Mouse (Mus musculus): Measurements from ENCODE around the gene Cdh1. TPM values are rescaled to one million over a fixed set of nuclear protein-coding genes. Genes with fewer than 3 reads are reported as not detected.

The Cdh1 gene
- polyA plus RNA-seq, 1 experiment from 2014 or later: 6.4 TPM

GRCm38 (mm10) chr8:106712487-106712886, 109.3 kb downstream of the Cdh1 start:
- Histone ChIP-seq H3K9ac (ENCODE audit: low read length) (no peak overlapping the region), H3K4me1 (ENCODE audit: control insufficient read depth, insufficient read depth, low read length) (no peaks in the 10 kb centered on the region), H3K4me2 (no peak overlapping the region), H3K36me3 (ENCODE audit: control insufficient read depth, insufficient read depth, low read length) (no peaks in the 10 kb centered on the region), H3K9me3 (ENCODE audit: control insufficient read depth, low read length) (no peaks in the 10 kb centered on the region), H3K27ac (ENCODE audit: low read depth, low read length) (no peak overlapping the region), H3K4me3 (ENCODE audit: low read depth, low read length) (no peak overlapping the region), H3K27me3 (ENCODE audit: control insufficient read depth, insufficient read depth, low read length) (no peaks in the 10 kb centered on the region)
- DNase-seq (ENCODE audit: low spot score, missing footprints) (no peak), ATAC-seq (ENCODE audit: low FRiP score) (no peak)
- 78% methylated on average over 3 of the region's 3 CpGs for WGBS

GRCm38 (mm10) chr8:106714297-106714696, 111.1 kb downstream of the Cdh1 start:
- 79% methylated on average over 4 of the region's 4 CpGs for WGBS

GRCm38 (mm10) chr8:106718091-106718500, 114.9 kb downstream of the Cdh1 start:
- ATAC-seq (ENCODE audit: low FRiP score): peak; percentile 48; the same call in 1 of the 2 replicates
- Histone ChIP-seq H3K27me3 (ENCODE audit: control insufficient read depth, insufficient read depth, low read length) (peaks cover 8% of the 10 kb centered on the region), H3K4me1 (ENCODE audit: control insufficient read depth, insufficient read depth, low read length) (no peaks in the 10 kb centered on the region), H3K9ac (ENCODE audit: low read length) (no peak overlapping the region), H3K9me3 (ENCODE audit: control insufficient read depth, low read length) (no peaks in the 10 kb centered on the region), H3K36me3 (ENCODE audit: control insufficient read depth, insufficient read depth, low read length) (no peaks in the 10 kb centered on the region), H3K4me2 (no peak overlapping the region), H3K27ac (ENCODE audit: low read depth, low read length) (no peak overlapping the region), H3K4me3 (ENCODE audit: low read depth, low read length) (no peak overlapping the region)
- DNase-seq (ENCODE audit: low spot score, missing footprints): peak; percentile 90
- WGBS: 32% methylated on average over 17 of the region's 17 CpGs

More at GRCm38 (mm10) chr8:106714297-106714696, 111.1 kb downstream of the Cdh1 start:
- Histone ChIP-seq H3K27me3 (ENCODE audit: control insufficient read depth, insufficient read depth, low read length) (no peaks in the 10 kb centered on the region), H3K27ac (ENCODE audit: low read depth, low read length) (no peak overlapping the region), H3K4me1 (ENCODE audit: control insufficient read depth, insufficient read depth, low read length) (no peaks in the 10 kb centered on the region), H3K4me2 (no peak overlapping the region), H3K4me3 (ENCODE audit: low read depth, low read length) (no peak overlapping the region), H3K9me3 (ENCODE audit: control insufficient read depth, low read length) (no peaks in the 10 kb centered on the region), H3K9ac (ENCODE audit: low read length) (no peak overlapping the region), H3K36me3 (ENCODE audit: control insufficient read depth, insufficient read depth, low read length) (no peaks in the 10 kb centered on the region)
- no peak for ATAC-seq (ENCODE audit: low FRiP score)
- no peak for DNase-seq (ENCODE audit: low spot score, missing footprints)

Other genes with a start within 250 kb of the Cdh1 start
- gene Zfp90, start 188.0 kb upstream of the Cdh1 start, polyA plus RNA-seq (2014; fragmentation: Nextera tagmentation; extraction: Ambion mirVana): 32.1 and 35.9 TPM in 2 replicates
- gene 6030452D12Rik, start 102.8 kb upstream of the Cdh1 start, polyA plus RNA-seq (2014; fragmentation: Nextera tagmentation; extraction: Ambion mirVana): not detected in 2 replicates
- gene Cdh3, start 92.5 kb upstream of the Cdh1 start, polyA plus RNA-seq (2014; fragmentation: Nextera tagmentation; extraction: Ambion mirVana): 1.2 and 1.3 TPM in 2 replicates
- gene Gm10073, start 29.9 kb upstream of the Cdh1 start, polyA plus RNA-seq (2014; fragmentation: Nextera tagmentation; extraction: Ambion mirVana): 4.6 and 7.5 TPM in 2 replicates
- 6.8 and 7.0 TPM in 2 replicates for gene Tango6, start 79.7 kb downstream of the Cdh1 start, polyA plus RNA-seq (2014; fragmentation: Nextera tagmentation; extraction: Ambion mirVana)